ENCODE assay signal across 22 mouse cellular contexts in the genomic region with DNA sequence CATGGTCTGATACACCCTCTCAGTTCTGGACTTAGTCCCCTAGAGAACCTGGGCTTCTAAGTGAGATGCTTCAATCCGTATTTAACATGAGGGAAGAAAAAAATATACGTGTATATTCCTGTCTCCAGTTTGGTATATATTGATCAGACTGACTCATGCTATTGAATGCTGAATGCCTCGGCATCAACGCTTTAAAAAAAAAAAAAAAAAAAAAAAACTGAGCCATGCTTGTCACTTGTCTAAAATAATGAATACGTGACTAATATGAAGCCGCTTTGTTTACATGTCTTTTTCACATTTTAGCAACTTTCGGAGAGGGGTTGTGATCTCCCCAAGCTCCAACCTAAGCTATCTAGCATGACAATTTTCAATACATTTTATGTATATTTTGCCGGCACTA. TPM values are rescaled to one million over a fixed set of nuclear protein-coding genes. Genes with fewer than 3 reads are reported as not detected.
DNase-seq lines count a peak whose midpoint lies in the region; ATAC-seq and TF ChIP-seq lines count a peak whose summit lies in the region.
"Had no signal": no experiment of that assay in that cellular context is flagged by ENCODE, and none has a peak within 500 bp of the region (broad histone marks: within the 10 kb centered on the region; RNA-seq: fewer than 3 reads in every experiment).

No protein-coding gene starts in this region.

- TF ChIP-seq CTCF in testis, adult 2 months (IDR thresholded peaks at IDR 0.05; ENCODE audit: control insufficient read depth, insufficient read depth, insufficient replicate concordance, low read depth, low read length): no peak
- no peak for TF ChIP-seq CTCF in E14TG2a.4 (conservative IDR thresholded peaks at IDR 0.05; ENCODE audit: low read length)

- DNase-seq in testis, postnatal 10 days (ENCODE audit: low spot score): no peak
- DNase-seq in ES-E14 (ENCODE audit: low read depth, low spot score): no peak
- DNase-seq in urinary bladder, postnatal 25 days (ENCODE audit: low spot score): no peak
- no peak for DNase-seq in heart, adult 18-20 months
- DNase-seq: adrenal gland, adult 8-10 months; cerebellum, adult 11-12 months; cerebellum, adult 2 months; cerebellum, adult 9-10 months; cerebellum, postnatal 10 days; cerebellum, postnatal 25 days; forebrain, postnatal 0 days had no signal

- peak overlapping the region; percentile 59; the same call in 1 of the 2 replicates for H3K9ac ChIP-seq in ES-E14 (ENCODE audit: insufficient read depth, low read depth, low read length, poor library complexity, severe bottlenecking)
- no peak overlapping the region for H3K9ac ChIP-seq in kidney, embryonic 15.5 days
- H3K9ac ChIP-seq: embryonic facial prominence, embryonic 12.5 days; forebrain, embryonic 13.5 days; forebrain, embryonic 15.5 days; forebrain, postnatal 0 days had no signal

- in situ Hi-C loops in ES-E14 (cut with MboI; ENCODE audit: low sequenced_read_pairs in 2 of 2, unreplicated experiment in 2 of 2): no loop called here

- no peak overlapping the region for H3K27ac ChIP-seq in testis, adult 2 months (ENCODE audit: control insufficient read depth, insufficient read depth, low read depth, low read length)
- no peak overlapping the region for H3K27ac ChIP-seq in ES-E14 (ENCODE audit: insufficient read depth, low read depth, low read length, poor library complexity, severe bottlenecking)
- H3K27ac ChIP-seq in kidney, embryonic 15.5 days: no peak overlapping the region
- H3K27ac ChIP-seq: embryonic facial prominence, embryonic 10.5 days; embryonic facial prominence, embryonic 12.5 days; forebrain, embryonic 13.5 days; forebrain, embryonic 15.5 days had no signal

- H3K9me3 ChIP-seq in E14TG2a.4 (ENCODE audit: low read length) (no peaks in the 10 kb centered on the region), ES-E14 (ENCODE audit: control insufficient read depth, insufficient read depth, low read depth, low read length) (no peaks in the 10 kb centered on the region)
- no peaks in the 10 kb centered on the region for H3K9me3 ChIP-seq in kidney, embryonic 15.5 days (replicated peaks)
- H3K9me3 ChIP-seq: embryonic facial prominence, embryonic 10.5 days; embryonic facial prominence, embryonic 12.5 days; forebrain, embryonic 13.5 days; forebrain, embryonic 15.5 days had no signal

- no peaks in the 10 kb centered on the region for H3K27me3 ChIP-seq in testis, adult 2 months (ENCODE audit: control insufficient read depth, insufficient read depth, low read length)
- H3K27me3 ChIP-seq in E14TG2a.4 (ENCODE audit: insufficient read depth, low read length): no peaks in the 10 kb centered on the region
- no peaks in the 10 kb centered on the region for H3K27me3 ChIP-seq in kidney, embryonic 15.5 days
- H3K27me3 ChIP-seq: embryonic facial prominence, embryonic 12.5 days; forebrain, embryonic 13.5 days; forebrain, embryonic 15.5 days; Patski had no signal

- WGBS in kidney, embryonic 15.5 days: 88% methylated on average over 8 of the region's 8 CpGs

- H3K36me3 ChIP-seq in testis, adult 2 months (ENCODE audit: control insufficient read depth, insufficient read depth, low read length): no peaks in the 10 kb centered on the region; the same call in 1 of the 2 replicates
- H3K36me3 ChIP-seq in E14TG2a.4 (ENCODE audit: insufficient read depth, low read length) (peaks cover 69% of the 10 kb centered on the region), ES-E14 (ENCODE audit: control insufficient read depth, insufficient read depth, low read length, poor library complexity, severe bottlenecking) (peaks cover 27% of the 10 kb centered on the region)
- peaks cover 58% of the 10 kb centered on the region for H3K36me3 ChIP-seq in kidney, embryonic 15.5 days

- TF ChIP-seq POLR2A in testis, adult 2 months (IDR thresholded peaks at IDR 0.05; ENCODE audit: control insufficient read depth, low read depth, low read length): no peak

- H3K4me1 ChIP-seq in testis, adult 2 months (ENCODE audit: control insufficient read depth, insufficient read depth, low read length): no peaks in the 10 kb centered on the region; the same call in 1 of the 2 replicates
- H3K4me1 ChIP-seq in E14TG2a.4 (replicated peaks; ENCODE audit: low read depth, low read length) (peaks cover 51% of the 10 kb centered on the region), ES-E14 (ENCODE audit: control insufficient read depth in 2 of 2, insufficient read depth in 2 of 2, low read length in 2 of 2, poor library complexity in 1 of 2) (peaks cover 0 to 2% of the 10 kb centered on the region in 2 experiments; a peak in 1 of 4 replicates)
- peaks cover 7% of the 10 kb centered on the region for H3K4me1 ChIP-seq in kidney, embryonic 15.5 days
- H3K4me1 ChIP-seq: embryonic facial prominence, embryonic 12.5 days had no signal

- peak overlapping the region; percentile 34; the same call in 1 of the 2 replicates for H3K4me3 ChIP-seq in testis, adult 2 months (ENCODE audit: control insufficient read depth, low read depth, low read length)
- H3K4me3 ChIP-seq in E14TG2a.4 (replicated peaks; ENCODE audit: low read length) (peak overlapping the region; percentile 85), ES-E14 (ENCODE audit: insufficient read depth in 1 of 2, low read depth in 1 of 2, low read length in 2 of 2, poor library complexity in 1 of 2, severe bottlenecking in 1 of 2) (peak overlapping the region; percentile 60 to 71; a peak in 3 of 4 replicates)
- H3K4me3 ChIP-seq in kidney, embryonic 15.5 days (replicated peaks): no peak overlapping the region
- H3K4me3 ChIP-seq: embryonic facial prominence, embryonic 10.5 days; embryonic facial prominence, embryonic 12.5 days; forebrain, embryonic 13.5 days; forebrain, embryonic 15.5 days had no signal

- H3K4me2 ChIP-seq in kidney, embryonic 15.5 days: no peak overlapping the region
- H3K4me2 ChIP-seq: embryonic facial prominence, embryonic 12.5 days; forebrain, embryonic 13.5 days; forebrain, embryonic 15.5 days had no signal

- ATAC-seq in kidney, embryonic 15.5 days (replicated peaks; ENCODE audit: low FRiP score): no peak
- ATAC-seq: activated CD4-positive, CD25-positive, alpha-beta regulatory T cell, adult 4 months; forebrain, embryonic 13.5 days; forebrain, embryonic 15.5 days; forebrain, postnatal 0 days; Patski had no signal

TF ChIP-seq in ES-E14, 5 proteins besides CTCF, POLR2A, EP300 and RAD21:
- TF ChIP-seq MAFK (IDR thresholded peaks at IDR 0.05; ENCODE audit: insufficient read depth, low read depth, low read length) (no peak), CHD2 (IDR thresholded peaks at IDR 0.05; ENCODE audit: low read depth, low read length) (no peak), ZNF384 (IDR thresholded peaks at IDR 0.05; ENCODE audit: low read depth, low read length) (peak; percentile 61; the same call in 1 of the 2 replicates)

RNA-seq across cellular contexts. Expression of gene Pnldc1, which starts 0.4 kb away (rescaled TPM):
- polyA plus RNA-seq in testis, adult 2 months (2012; rRNA removed): 13.9 and 17.1 TPM in 2 replicates
- 18.7 and 35.5 TPM in 2 replicates for total RNA-seq in ES-E14 (2012; rRNA removed)
- 1.5 and 2.5 TPM in 2 replicates for polyA plus RNA-seq in kidney, embryonic 15.5 days (2015; fragmentation: Nextera tagmentation; extraction: Ambion mirVana)
- total RNA-seq in heart, adult 18-20 months (2021): under 1 TPM; 0.18 to 0.74 TPM

RNA-seq across cellular contexts. Expression of gene Tcp1, which starts 5.1 kb away (rescaled TPM):
- 676 and 702 TPM in 2 replicates for polyA plus RNA-seq in testis, adult 2 months (2012; rRNA removed)
- total RNA-seq in ES-E14 (2012; rRNA removed): 414 and 519 TPM in 2 replicates
- 424 and 439 TPM in 2 replicates for polyA plus RNA-seq in kidney, embryonic 15.5 days (2015; fragmentation: Nextera tagmentation; extraction: Ambion mirVana)
- total RNA-seq in heart, adult 18-20 months (2021): 100 to 1,000 TPM; 191 to 206 TPM

RNA-seq across cellular contexts. Expression of gene Mrpl18, which starts 5.8 kb away (rescaled TPM):
- 26.3 and 32.3 TPM in 2 replicates for polyA plus RNA-seq in testis, adult 2 months (2012; rRNA removed)
- 119 and 147 TPM in 2 replicates for total RNA-seq in ES-E14 (2012; rRNA removed)
- polyA plus RNA-seq in kidney, embryonic 15.5 days (2015; fragmentation: Nextera tagmentation; extraction: Ambion mirVana): 162 and 182 TPM in 2 replicates
- 100 to 1,000 TPM; 163 to 179 TPM for total RNA-seq in heart, adult 18-20 months (2021)

RNA-seq across cellular contexts. Expression of gene Acat3, which starts 30.0 kb away (rescaled TPM):
- polyA plus RNA-seq in testis, adult 2 months (2012; rRNA removed): 1.9 and 2.9 TPM in 2 replicates
- 6.4 and 9.1 TPM in 2 replicates for total RNA-seq in ES-E14 (2012; rRNA removed)
- 2.2 and 3.4 TPM in 2 replicates for polyA plus RNA-seq in kidney, embryonic 15.5 days (2015; fragmentation: Nextera tagmentation; extraction: Ambion mirVana)
- total RNA-seq in heart, adult 18-20 months (2021): not detected

RNA-seq across cellular contexts. Expression of gene Mrgprh, which starts 34.6 kb away (rescaled TPM):
- polyA plus RNA-seq in testis, adult 2 months (2012; rRNA removed): 0.10 TPM in 2 replicates
- total RNA-seq in ES-E14 (2012; rRNA removed): not detected in 2 replicates
- not detected in 2 replicates for polyA plus RNA-seq in kidney, embryonic 15.5 days (2015; fragmentation: Nextera tagmentation; extraction: Ambion mirVana)
- total RNA-seq in heart, adult 18-20 months (2021): 1 to 10 TPM; 6.0 to 7.0 TPM
- total RNA-seq: forebrain, postnatal 0 days had no signal
- polyA plus RNA-seq: activated CD4-positive, CD25-positive, alpha-beta regulatory T cell, adult 4 months; C2C12; embryonic facial prominence, embryonic 10.5 days; forebrain, embryonic 11.5 days; forebrain, embryonic 13.5 days; forebrain, embryonic 15.5 days; forebrain, postnatal 0 days; Patski had no signal

Comparison
In these comparisons a context has a peak if more than half of its experiments do, and no peak if none do; other contexts are left out.
1. RNA of gene Pnldc1, which starts 0.4 kb away (total RNA-seq): 18.7 to 35.5 TPM in ES-E14; 0.18 to 0.74 TPM in heart, adult 18-20 months; every median in the first group is over 10 times any median in the second.